Mouse (Mus musculus): ENCODE results near the gene Bend5. TPM values are rescaled to one million over a fixed set of nuclear protein-coding genes. Genes with fewer than 3 reads are reported as not detected.

Bend5 gene
- polyA plus RNA-seq, 1 experiment from 2014 or later: 39.9 TPM

DNA sequence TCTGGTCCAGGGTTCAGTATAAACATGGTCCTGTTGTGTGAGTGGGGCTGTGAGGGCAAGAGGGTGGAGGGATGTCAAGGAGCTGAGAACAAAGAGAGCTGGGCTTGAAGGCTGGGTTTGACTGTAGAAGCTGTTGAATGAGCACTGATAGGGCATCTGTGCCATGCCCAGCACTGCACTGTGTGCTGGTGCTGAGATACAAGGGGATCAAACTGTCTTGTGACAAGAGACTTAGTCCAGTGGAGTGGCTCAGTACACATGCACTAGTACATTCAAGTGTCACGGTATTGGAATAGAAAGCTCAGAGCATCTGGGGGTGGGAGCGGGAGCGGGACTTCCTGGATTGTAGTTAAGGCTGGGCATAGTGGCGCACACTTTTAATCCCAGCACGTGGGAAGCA is 71.4 kb downstream of the Bend5 start:
- ATAC-seq (ENCODE audit: low FRiP score) (no peak), DNase-seq (ENCODE audit: low spot score, missing footprints) (no peak)
- H3K9ac ChIP-seq (ENCODE audit: low read length): no peak overlapping the region
- H3K9me3 ChIP-seq (ENCODE audit: control insufficient read depth, low read length): no peaks in the 10 kb centered on the region
- H3K36me3 ChIP-seq (ENCODE audit: control insufficient read depth, insufficient read depth, low read length): no peaks in the 10 kb centered on the region
- no peak overlapping the region for H3K4me2 ChIP-seq
- H3K27ac ChIP-seq (ENCODE audit: low read depth, low read length): no peak overlapping the region
- no peak overlapping the region for H3K4me3 ChIP-seq (ENCODE audit: low read depth, low read length)
- WGBS: 69% methylated on average over 5 of the region's 5 CpGs
- no peaks in the 10 kb centered on the region for H3K27me3 ChIP-seq (ENCODE audit: control insufficient read depth, insufficient read depth, low read length)
- no peaks in the 10 kb centered on the region; the same call in 1 of the 2 replicates for H3K4me1 ChIP-seq (ENCODE audit: control insufficient read depth, insufficient read depth, low read length)

GRCm38 (mm10) chr4:111487233-111487843 is 72.5 kb downstream of the Bend5 start:
- Histone ChIP-seq H3K27me3 (ENCODE audit: control insufficient read depth, insufficient read depth, low read length) (no peaks in the 10 kb centered on the region), H3K9ac (ENCODE audit: low read length) (no peak overlapping the region), H3K36me3 (ENCODE audit: control insufficient read depth, insufficient read depth, low read length) (no peaks in the 10 kb centered on the region), H3K27ac (ENCODE audit: low read depth, low read length) (no peak overlapping the region), H3K4me1 (ENCODE audit: control insufficient read depth, insufficient read depth, low read length) (no peaks in the 10 kb centered on the region; the same call in 1 of the 2 replicates), H3K9me3 (ENCODE audit: control insufficient read depth, low read length) (no peaks in the 10 kb centered on the region), H3K4me2 (no peak overlapping the region), H3K4me3 (ENCODE audit: low read depth, low read length) (no peak overlapping the region)
- no peak for DNase-seq (ENCODE audit: low spot score, missing footprints)
- no peak for ATAC-seq (ENCODE audit: low FRiP score)
- WGBS: 93% methylated on average over 4 of the region's 4 CpGs

GRCm38 (mm10) chr4:111493750-111494404 is 79.1 kb downstream of the Bend5 start:
- Histone ChIP-seq H3K9ac (ENCODE audit: low read length) (no peak overlapping the region), H3K27me3 (ENCODE audit: control insufficient read depth, insufficient read depth, low read length) (no peaks in the 10 kb centered on the region), H3K4me3 (ENCODE audit: low read depth, low read length) (no peak overlapping the region), H3K36me3 (ENCODE audit: control insufficient read depth, insufficient read depth, low read length) (no peaks in the 10 kb centered on the region), H3K4me2 (no peak overlapping the region), H3K27ac (ENCODE audit: low read depth, low read length) (no peak overlapping the region), H3K4me1 (ENCODE audit: control insufficient read depth, insufficient read depth, low read length) (no peaks in the 10 kb centered on the region), H3K9me3 (ENCODE audit: control insufficient read depth, low read length) (no peaks in the 10 kb centered on the region)
- DNase-seq (ENCODE audit: low spot score, missing footprints) (no peak), ATAC-seq (ENCODE audit: low FRiP score) (0 out of 2 replicates have a peak, but pooled peaks have one; percentile 36)
- 61% methylated on average over 5 of the region's 5 CpGs for WGBS

GRCm38 (mm10) chr4:111495949-111496348 is 81.1 kb downstream of the Bend5 start:
- Histone ChIP-seq H3K4me2 (no peak overlapping the region), H3K9me3 (ENCODE audit: control insufficient read depth, low read length) (no peaks in the 10 kb centered on the region), H3K9ac (ENCODE audit: low read length) (no peak overlapping the region), H3K4me3 (ENCODE audit: low read depth, low read length) (no peak overlapping the region), H3K27ac (ENCODE audit: low read depth, low read length) (no peak overlapping the region), H3K4me1 (ENCODE audit: control insufficient read depth, insufficient read depth, low read length) (no peaks in the 10 kb centered on the region), H3K27me3 (ENCODE audit: control insufficient read depth, insufficient read depth, low read length) (no peaks in the 10 kb centered on the region), H3K36me3 (ENCODE audit: control insufficient read depth, insufficient read depth, low read length) (no peaks in the 10 kb centered on the region)
- DNase-seq (ENCODE audit: low spot score, missing footprints) (peak; percentile 93), ATAC-seq (ENCODE audit: low FRiP score) (peak; percentile 73)
- 20% methylated on average over 2 of the region's 2 CpGs for WGBS

DNA sequence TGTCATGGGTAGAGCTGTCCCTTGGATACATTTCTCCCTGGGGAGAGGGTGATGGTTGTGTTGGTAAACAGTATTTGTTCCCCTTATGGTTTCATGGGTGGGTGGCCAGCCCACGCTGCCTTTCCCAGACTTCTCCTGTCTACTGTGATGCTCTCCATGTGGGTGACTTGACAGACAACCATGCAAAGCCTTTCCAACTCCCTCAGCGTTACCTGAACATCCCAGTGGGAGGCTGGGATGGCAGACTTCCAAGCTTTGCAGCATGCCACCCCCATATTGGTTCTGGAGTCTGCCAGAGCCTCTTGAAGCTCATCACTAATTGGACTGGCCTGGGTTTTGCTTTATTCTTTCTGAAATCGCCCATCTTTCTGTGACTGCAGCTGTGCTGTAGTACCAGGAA is 83.9 kb downstream of the Bend5 start:
- no peak for ATAC-seq (ENCODE audit: low FRiP score)
- Histone ChIP-seq H3K27me3 (ENCODE audit: control insufficient read depth, insufficient read depth, low read length) (no peaks in the 10 kb centered on the region), H3K4me1 (ENCODE audit: control insufficient read depth, insufficient read depth, low read length) (no peaks in the 10 kb centered on the region), H3K9ac (ENCODE audit: low read length) (no peak overlapping the region), H3K4me3 (ENCODE audit: low read depth, low read length) (no peak overlapping the region), H3K27ac (ENCODE audit: low read depth, low read length) (no peak overlapping the region), H3K4me2 (no peak overlapping the region), H3K36me3 (ENCODE audit: control insufficient read depth, insufficient read depth, low read length) (no peaks in the 10 kb centered on the region), H3K9me3 (ENCODE audit: control insufficient read depth, low read length) (no peaks in the 10 kb centered on the region)
- 79% methylated on average over 3 of the region's 3 CpGs for WGBS
- DNase-seq (ENCODE audit: low spot score, missing footprints): peak; percentile 17

- H3K27ac ChIP-seq (ENCODE audit: low read depth, low read length): no peak overlapping the region
- H3K9ac ChIP-seq (ENCODE audit: low read length): no peak overlapping the region
- no peaks in the 10 kb centered on the region for H3K9me3 ChIP-seq (ENCODE audit: control insufficient read depth, low read length)
- 75% methylated on average over 1 of the region's 1 CpGs for WGBS
- no peak overlapping the region for H3K4me3 ChIP-seq (ENCODE audit: low read depth, low read length)
- ATAC-seq (ENCODE audit: low FRiP score): no peak
- H3K36me3 ChIP-seq (ENCODE audit: control insufficient read depth, insufficient read depth, low read length): no peaks in the 10 kb centered on the region
- peak; percentile 4 for DNase-seq (ENCODE audit: low spot score, missing footprints)
- H3K4me2 ChIP-seq: no peak overlapping the region
- H3K27me3 ChIP-seq (ENCODE audit: control insufficient read depth, insufficient read depth, low read length): no peaks in the 10 kb centered on the region
- no peaks in the 10 kb centered on the region for H3K4me1 ChIP-seq (ENCODE audit: control insufficient read depth, insufficient read depth, low read length)
These were observed 86.6 kb downstream of the Bend5 start for GRCm38 (mm10) chr4:111501441-111501840.

DNA sequence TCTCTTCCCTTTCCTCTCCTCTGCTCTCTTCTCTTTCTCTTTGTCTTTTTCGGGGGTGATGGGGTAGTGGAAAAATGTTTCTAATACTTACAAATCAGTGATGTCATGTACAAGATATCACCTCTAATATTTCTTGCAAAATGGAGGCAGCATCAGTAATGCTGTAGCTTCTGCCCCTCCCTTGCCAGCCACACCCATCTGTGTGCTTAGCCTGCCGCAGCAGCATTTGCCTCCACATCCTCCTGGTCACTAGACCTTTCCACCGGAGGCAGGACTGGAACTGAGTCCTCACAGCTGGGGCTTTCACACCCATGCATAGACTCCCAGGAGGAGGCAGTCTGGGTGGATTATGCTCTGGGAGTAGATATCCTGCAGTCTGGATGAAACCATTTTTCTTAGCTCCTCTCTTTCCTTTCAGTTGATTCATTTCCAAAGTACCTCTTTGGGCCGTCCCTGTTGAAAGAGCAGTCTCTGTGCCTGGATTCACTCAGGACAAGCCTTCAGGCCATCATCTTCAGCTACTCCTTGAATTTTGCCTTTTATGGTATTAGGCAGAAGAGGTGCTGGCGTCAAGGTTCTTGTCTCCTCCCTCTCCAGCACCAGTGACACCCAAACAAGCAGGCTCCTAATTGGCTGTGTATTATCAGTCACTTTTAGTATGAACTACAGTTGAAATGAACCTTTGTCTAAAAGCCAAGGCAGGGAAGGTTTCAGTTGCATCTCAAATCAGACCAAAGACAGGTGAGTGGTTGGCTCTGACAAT is 88.3 kb downstream of the Bend5 start:
- no peaks in the 10 kb centered on the region for H3K4me1 ChIP-seq (ENCODE audit: control insufficient read depth, insufficient read depth, low read length)
- no peaks in the 10 kb centered on the region for H3K36me3 ChIP-seq (ENCODE audit: control insufficient read depth, insufficient read depth, low read length)
- WGBS: 71% methylated on average over 5 of the region's 5 CpGs
- no peak overlapping the region for H3K9ac ChIP-seq (ENCODE audit: low read length)
- H3K9me3 ChIP-seq (ENCODE audit: control insufficient read depth, low read length): no peaks in the 10 kb centered on the region
- no peak for ATAC-seq (ENCODE audit: low FRiP score)
- DNase-seq (ENCODE audit: low spot score, missing footprints): no peak
- H3K27me3 ChIP-seq (ENCODE audit: control insufficient read depth, insufficient read depth, low read length): no peaks in the 10 kb centered on the region
- H3K4me3 ChIP-seq (ENCODE audit: low read depth, low read length): no peak overlapping the region
- H3K4me2 ChIP-seq: no peak overlapping the region
- H3K27ac ChIP-seq (ENCODE audit: low read depth, low read length): no peak overlapping the region

- H3K4me2 ChIP-seq: no peak overlapping the region
- 93% methylated on average over 2 of the region's 2 CpGs for WGBS
- no peaks in the 10 kb centered on the region for H3K27me3 ChIP-seq (ENCODE audit: control insufficient read depth, insufficient read depth, low read length)
- no peaks in the 10 kb centered on the region for H3K9me3 ChIP-seq (ENCODE audit: control insufficient read depth, low read length)
- no peak overlapping the region for H3K27ac ChIP-seq (ENCODE audit: low read depth, low read length)
- DNase-seq (ENCODE audit: low spot score, missing footprints) (peak; percentile 10), ATAC-seq (ENCODE audit: low FRiP score) (no peak)
- no peak overlapping the region for H3K4me3 ChIP-seq (ENCODE audit: low read depth, low read length)
- H3K4me1 ChIP-seq (ENCODE audit: control insufficient read depth, insufficient read depth, low read length): no peaks in the 10 kb centered on the region
- no peak overlapping the region for H3K9ac ChIP-seq (ENCODE audit: low read length)
- no peaks in the 10 kb centered on the region for H3K36me3 ChIP-seq (ENCODE audit: control insufficient read depth, insufficient read depth, low read length)
These were observed 90.1 kb downstream of the Bend5 start for GRCm38 (mm10) chr4:111504952-111505351.

Measured in midbrain, embryonic 11.5 days (tissue).